Mouse (Mus musculus): Measurements from ENCODE around the gene Nop58. TPM values are rescaled to one million over a fixed set of nuclear protein-coding genes. Genes with fewer than 3 reads are reported as not detected.

Nop58 gene
- total RNA-seq, 2 experiments from 2014 or later: 64.1 to 68.6 TPM

Other genes with a start within 250 kb of the Nop58 start
- gene Fzd7, start 202.5 kb upstream of the Nop58 start, total RNA-seq (2021): 1 to 10 TPM; 4.7 to 7.0 TPM
- gene Gm973, start 168.7 kb upstream of the Nop58 start, total RNA-seq (2021): 10 to 100 TPM; 10.2 to 11.5 TPM
- 100 to 1,000 TPM; 101 to 105 TPM for gene Sumo1, start 14.1 kb upstream of the Nop58 start, total RNA-seq (2021)
- 100 to 1,000 TPM in 1 of 2 experiments, 10 to 100 TPM in 1; 94.2 to 102 TPM for gene Bmpr2, start 78.4 kb downstream of the Nop58 start, total RNA-seq (2021)
- gene Fam117b, start 228.0 kb downstream of the Nop58 start, total RNA-seq (2021): 10 to 100 TPM; 51.4 to 52.5 TPM